Mouse (Mus musculus): ENCODE results near the gene Podxl2.

DNA sequence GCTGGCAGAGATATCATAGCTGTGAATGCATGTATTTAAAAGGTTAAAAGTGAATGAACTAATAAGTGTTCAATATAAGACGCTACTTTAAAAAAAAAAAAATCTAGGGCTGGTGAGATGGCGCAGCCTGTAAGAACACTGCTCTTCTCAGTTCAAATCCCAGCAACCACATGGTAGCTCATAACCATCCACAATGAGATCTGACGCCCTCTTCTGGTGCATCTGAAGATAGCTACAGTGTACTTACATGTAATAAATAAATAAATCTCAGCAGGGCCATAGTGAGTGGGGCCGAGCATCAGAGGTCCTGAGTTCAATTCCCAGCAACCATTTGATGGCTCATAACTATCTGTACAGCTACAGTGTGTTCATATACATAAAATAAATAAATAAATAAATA lies 4.6 kb upstream of the Podxl2 start:
- TF ChIP-seq POLR2A (IDR thresholded peaks at IDR 0.05; ENCODE audit: low read depth, low read length), result no peak
- TF ChIP-seq CTCF (IDR thresholded peaks at IDR 0.05; ENCODE audit: extremely low read depth, insufficient read depth, insufficient read length, insufficient replicate concordance), result no peak

Measured in spleen, adult 2 months (tissue).